Mouse (Mus musculus) gastrocnemius, adult 18-20 months (tissue): ENCODE measurements at regions not wholly inside any gene's neighbourhood (a gene's known extent, or its start where the extent isn't known, plus 50 kb on each side); places are given as distances from the start of the nearest gene placed in this dataset.

Source experiments
- DNase-seq: peaks from one replicate; pipeline ENCODE4 v3.0.0; 2021; ENCODE audit warnings: low spot score

- DNase-seq = no peak
These were observed 476.3 kb upstream of the Syt1 start for GRCm38 (mm10) chr10:109486917-109487604.

- no peak for DNase-seq
These were observed 469.8 kb upstream of the Syt1 start for GRCm38 (mm10) chr10:109480551-109480950.

- no peak for DNase-seq
These were observed 469.2 kb upstream of the Syt1 start for GRCm38 (mm10) chr10:109479941-109480340.

- no peak for DNase-seq
These were observed 455.7 kb upstream of the Syt1 start for GRCm38 (mm10) chr10:109466516-109466915.

GRCm38 (mm10) chr10:109431112-109431511 is 420.3 kb upstream of the Syt1 start:
- DNase-seq = no peak

GRCm38 (mm10) chr10:109427878-109428277 is 417.1 kb upstream of the Syt1 start:
- DNase-seq = no peak

- DNase-seq = no peak
These were observed 396.2 kb upstream of the Syt1 start for GRCm38 (mm10) chr10:109407011-109407410.

- no peak for DNase-seq
These were observed 394.4 kb upstream of the Syt1 start for GRCm38 (mm10) chr10:109405116-109405685.

- DNase-seq = no peak
These were observed 373.0 kb upstream of the Syt1 start for GRCm38 (mm10) chr10:109383758-109384157.

- DNase-seq = no peak
These were observed 368.1 kb upstream of the Syt1 start for GRCm38 (mm10) chr10:109378846-109379245.

GRCm38 (mm10) chr10:109360161-109360560 is 349.4 kb upstream of the Syt1 start:
- no peak for DNase-seq

- DNase-seq = no peak
These were observed 348.0 kb upstream of the Syt1 start for GRCm38 (mm10) chr10:109358812-109359211.

- DNase-seq = no peak
These were observed 322.1 kb upstream of the Syt1 start for GRCm38 (mm10) chr10:109332846-109333386.

- DNase-seq = no peak
These were observed 298.5 kb upstream of the Syt1 start for GRCm38 (mm10) chr10:109309286-109309685.

GRCm38 (mm10) chr10:109300199-109300598 is 289.4 kb upstream of the Syt1 start:
- DNase-seq = no peak

GRCm38 (mm10) chr10:109299785-109300184 is 289.0 kb upstream of the Syt1 start:
- DNase-seq = no peak

- DNase-seq = no peak
These were observed 272.6 kb upstream of the Syt1 start for GRCm38 (mm10) chr10:109283348-109283747.

GRCm38 (mm10) chr10:109249781-109250180 is 239.0 kb upstream of the Syt1 start:
- no peak for DNase-seq

- no peak for DNase-seq
These were observed 235.5 kb upstream of the Syt1 start for GRCm38 (mm10) chr10:109246328-109246727.

- no peak for DNase-seq
These were observed 226.2 kb upstream of the Syt1 start for GRCm38 (mm10) chr10:109237026-109237425.

- DNase-seq = no peak
These were observed 216.2 kb upstream of the Syt1 start for GRCm38 (mm10) chr10:109226989-109227388.

GRCm38 (mm10) chr10:109188761-109189503 is 178.2 kb upstream of the Syt1 start:
- no peak for DNase-seq
